Mouse (Mus musculus) forebrain, postnatal 0 days (tissue): Measurements from ENCODE around the gene Urm1. TPM values are rescaled to one million over a fixed set of nuclear protein-coding genes. Genes with fewer than 3 reads are reported as not detected.

Experiments
- ATAC-seq: fragments of 200-750 bp; cut with Nextera tagmentation; 2 replicates; pipeline ENCODE4 v1.8.0; 2017; ENCODE audit warnings: mild to moderate bottlenecking, moderate library complexity
- DNase-seq: peaks from one replicate; pipeline ENCODE4 v3.0.0-alpha.2; 2015
- H3K27ac ChIP-seq: fragments of 300-500 bp; sonication (generic); 2 replicates; pipeline ENCODE4 v1.5.1; 2014; ENCODE audit warnings: low read depth, mild to moderate bottlenecking, antibody characterized with exemption, low read length, moderate library complexity, mixed read lengths
- H3K27me3 ChIP-seq: fragments of 300-500 bp; sonication (generic); 2 replicates; pipeline ENCODE4 v1.6.1; 2014; ENCODE audit warnings: mild to moderate bottlenecking, low read length, mixed read lengths; ENCODE audit not compliant: insufficient read depth
- H3K36me3 ChIP-seq: fragments of 300-500 bp; sonication (generic); 2 replicates; pipeline ENCODE4 v1.6.1; 2014; ENCODE audit warnings: mild to moderate bottlenecking, moderate library complexity; ENCODE audit not compliant: insufficient read depth
- H3K4me1 ChIP-seq: fragments of 300-500 bp; sonication (generic); 2 replicates; pipeline ENCODE4 v1.6.1; 2014; ENCODE audit warnings: antibody characterized with exemption; ENCODE audit not compliant: insufficient read depth
- H3K4me2 ChIP-seq: fragments of 300-500 bp; sonication (generic); 2 replicates; pipeline ENCODE4 v1.6.1; 2014; ENCODE audit warnings: low read depth, mild to moderate bottlenecking, moderate library complexity
- H3K4me3 ChIP-seq: fragments of 300-500 bp; sonication (generic); 2 replicates; pipeline ENCODE4 v1.5.1; 2014; ENCODE audit warnings: low read depth, low read length, mixed read lengths
- H3K9ac ChIP-seq: fragments of 300-500 bp; sonication (generic); 2 replicates; pipeline ENCODE4 v1.6.1; 2014; ENCODE audit warnings: mild to moderate bottlenecking
- H3K9me3 ChIP-seq: fragments of 300-500 bp; sonication (generic); 2 replicates; pipeline ENCODE4 v1.6.1; 2016; ENCODE audit warnings: low read length
- CTCF ChIP-seq: sonication (generic); IDR thresholded peaks from 2 replicates; pipeline ENCODE4 v1.5.1; 2016; ENCODE audit warnings: antibody characterized with exemption, control low read depth, low read depth
- WGBS: fragments of 180-500 bp; shearing (Covaris S2); extraction: QIAGEN DNeasy Blood & Tissue Kit; methylation state at CpG from one replicate; pipeline ENCODE4 v1.1.7; 2014; 5-methylcytosine and 5-hydroxymethylcytosine counted together
- polyA plus RNA-seq: library from polyadenylated mRNA; unstranded; fragments of >200 nt; fragmentation: Nextera tagmentation; extraction: Ambion mirVana; gene quantifications from 2 replicates; pipeline ENCODE4 v1.2.1, GENCODE M21; 2015
- total RNA-seq: library from RNA; depleted of rRNA; stranded (reverse); fragments of >200 nt; gene quantifications from 2 replicates; pipeline ENCODE4 v1.2.3, GENCODE M21; 2014

The Urm1 gene
- total and polyA plus RNA-seq, 2 experiments from 2014 or later, result 27.3 to 91.9 TPM

DNA sequence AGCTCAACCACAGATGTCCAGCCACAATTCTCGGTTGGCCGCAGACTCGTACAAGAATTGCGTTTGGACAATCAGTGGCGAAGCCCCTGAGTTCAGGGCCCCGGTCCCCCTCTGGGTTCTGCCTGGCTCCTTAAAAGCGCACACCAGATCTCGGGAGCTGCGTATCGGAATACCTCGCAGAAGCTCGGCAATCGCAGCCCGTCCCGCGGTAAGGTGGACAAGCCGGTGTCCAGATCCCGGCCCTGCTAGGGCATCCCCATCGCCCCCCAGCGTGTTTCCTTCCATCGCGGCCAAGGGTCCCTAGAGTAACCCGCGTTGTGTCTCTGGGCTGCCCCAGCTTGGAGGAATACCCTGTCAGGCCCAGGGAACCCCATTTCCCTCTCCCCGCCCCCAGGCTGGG is 25.8 kb downstream of the Urm1 start:
- ATAC-seq (peak; percentile 20; the same call in 1 of the 2 replicates), DNase-seq (peak; percentile 41)
- peaks cover 30% of the 10 kb centered on the region for H3K27me3 ChIP-seq
- peak overlapping the region; percentile 28 for H3K4me3 ChIP-seq
- H3K36me3 ChIP-seq, result peaks cover 28% of the 10 kb centered on the region
- 14% methylated on average over 22 of the region's 25 CpGs for WGBS
- no peaks in the 10 kb centered on the region for H3K4me1 ChIP-seq
- H3K9me3 ChIP-seq, result no peaks in the 10 kb centered on the region
- peak overlapping the region; percentile 49 for H3K4me2 ChIP-seq
- H3K27ac ChIP-seq, result no peak overlapping the region
- no peak overlapping the region for H3K9ac ChIP-seq
- TF ChIP-seq CTCF, result no peak

GRCm38 (mm10) chr2:29846061-29846853 is 26.4 kb downstream of the Urm1 start:
- Histone ChIP-seq H3K27ac (no peak overlapping the region), H3K4me3 (peak overlapping the region; percentile 28), H3K9ac (no peak overlapping the region), H3K9me3 (no peaks in the 10 kb centered on the region), H3K4me1 (no peaks in the 10 kb centered on the region), H3K27me3 (peaks cover 30% of the 10 kb centered on the region), H3K4me2 (peak overlapping the region; percentile 49), H3K36me3 (peaks cover 28% of the 10 kb centered on the region)
- TF ChIP-seq CTCF, result no peak
- DNase-seq (no peak), ATAC-seq (peak; percentile 32)
- WGBS, result 3% methylated on average over 47 of the region's 47 CpGs

DNA sequence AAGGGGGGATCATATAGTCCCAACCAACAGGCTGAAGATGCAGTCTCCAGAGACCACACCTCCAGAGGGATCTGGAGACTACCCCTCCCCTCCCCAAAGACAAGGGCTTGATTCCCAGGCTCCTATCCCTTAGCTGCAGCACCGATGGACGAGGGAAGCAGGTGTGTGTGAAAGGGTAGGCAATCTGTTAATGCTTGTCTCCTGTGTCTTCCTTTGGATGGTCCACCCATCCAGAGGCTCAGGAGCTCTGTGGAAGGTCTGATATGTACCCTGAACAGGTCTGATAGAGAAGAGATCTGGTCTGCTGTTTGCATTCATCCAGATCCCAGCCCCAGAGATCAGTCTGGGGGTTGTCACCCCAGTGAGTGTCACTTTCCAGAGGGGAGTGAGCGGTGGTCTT is 27.0 kb downstream of the Urm1 start:
- Histone ChIP-seq H3K4me3 (no peak overlapping the region), H3K4me1 (no peaks in the 10 kb centered on the region), H3K9me3 (no peaks in the 10 kb centered on the region), H3K9ac (no peak overlapping the region), H3K27ac (no peak overlapping the region), H3K27me3 (peaks cover 30% of the 10 kb centered on the region), H3K4me2 (no peak overlapping the region), H3K36me3 (peaks cover 22% of the 10 kb centered on the region)
- WGBS, result 42% methylated on average over 3 of the region's 3 CpGs
- DNase-seq (no peak), ATAC-seq (no peak)
- TF ChIP-seq CTCF, result no peak

DNA sequence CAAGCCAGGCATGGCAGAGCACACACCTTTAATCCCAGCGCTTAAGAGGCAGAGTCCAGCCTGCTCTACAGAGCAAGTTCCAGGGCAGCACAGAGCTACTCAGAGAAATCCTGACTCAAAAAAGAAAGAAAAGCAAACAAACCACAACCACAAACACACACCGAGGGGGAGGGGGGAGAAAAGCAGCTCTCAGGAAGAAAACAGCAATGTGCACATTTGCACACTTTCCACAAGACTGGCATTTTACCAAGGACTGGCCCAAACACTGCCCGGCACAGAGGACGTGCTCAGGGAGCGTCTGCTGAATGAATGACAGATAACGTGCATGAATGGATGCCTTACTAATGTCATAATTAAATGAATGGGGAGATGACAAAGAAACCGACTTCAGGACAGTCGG is 29.2 kb downstream of the Urm1 start:
- peaks cover 21% of the 10 kb centered on the region for H3K27me3 ChIP-seq
- ATAC-seq (no peak), DNase-seq (no peak)
- TF ChIP-seq CTCF, result no peak
- 47% methylated on average over 8 of the region's 8 CpGs for WGBS
- no peaks in the 10 kb centered on the region for H3K9me3 ChIP-seq
- H3K4me1 ChIP-seq, result no peaks in the 10 kb centered on the region
- no peak overlapping the region for H3K27ac ChIP-seq
- H3K9ac ChIP-seq, result no peak overlapping the region
- no peak overlapping the region for H3K4me3 ChIP-seq
- peaks cover under 1% of the 10 kb centered on the region; the same call in 1 of the 2 replicates for H3K36me3 ChIP-seq
- no peak overlapping the region for H3K4me2 ChIP-seq

DNA sequence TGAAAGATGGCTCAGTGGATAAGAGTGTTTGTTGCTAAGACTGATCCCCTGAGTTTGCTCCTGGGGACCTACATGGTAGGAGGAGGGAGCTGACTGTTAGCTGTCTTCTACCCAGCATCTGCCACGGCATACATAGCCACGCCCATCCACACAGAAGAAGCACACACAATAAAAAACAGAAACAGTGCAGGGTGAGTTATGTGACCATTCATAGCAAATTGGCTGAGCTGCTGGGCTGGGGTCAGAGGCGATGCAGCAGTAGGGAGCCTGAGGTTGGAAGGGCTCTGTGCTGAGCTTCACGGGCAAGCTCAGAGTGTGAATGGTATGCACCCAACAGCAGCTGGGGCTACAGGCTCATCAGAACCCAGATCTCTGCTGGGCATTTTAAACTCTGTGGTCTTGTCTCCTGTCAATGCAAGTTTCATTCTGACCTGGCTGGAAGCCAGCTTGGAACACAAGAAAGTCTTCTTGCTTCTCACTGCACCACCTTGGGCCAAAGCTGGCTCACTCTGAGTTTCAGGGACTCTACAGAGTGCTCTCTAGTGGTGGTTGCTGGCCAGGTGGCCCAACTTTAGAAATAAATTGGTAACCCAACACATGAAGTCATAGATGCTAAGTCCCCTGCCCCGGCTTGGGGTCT is 30.1 kb downstream of the Urm1 start:
- ATAC-seq, result no peak
- Histone ChIP-seq H3K36me3 (no peaks in the 10 kb centered on the region), H3K27me3 (peaks cover 12% of the 10 kb centered on the region), H3K4me2 (no peak overlapping the region), H3K9me3 (no peaks in the 10 kb centered on the region), H3K9ac (no peak overlapping the region), H3K27ac (no peak overlapping the region), H3K4me1 (no peaks in the 10 kb centered on the region), H3K4me3 (no peak overlapping the region)
- no peak for DNase-seq
- 50% methylated on average over 5 of the region's 5 CpGs for WGBS
- TF ChIP-seq CTCF, result no peak

DNA sequence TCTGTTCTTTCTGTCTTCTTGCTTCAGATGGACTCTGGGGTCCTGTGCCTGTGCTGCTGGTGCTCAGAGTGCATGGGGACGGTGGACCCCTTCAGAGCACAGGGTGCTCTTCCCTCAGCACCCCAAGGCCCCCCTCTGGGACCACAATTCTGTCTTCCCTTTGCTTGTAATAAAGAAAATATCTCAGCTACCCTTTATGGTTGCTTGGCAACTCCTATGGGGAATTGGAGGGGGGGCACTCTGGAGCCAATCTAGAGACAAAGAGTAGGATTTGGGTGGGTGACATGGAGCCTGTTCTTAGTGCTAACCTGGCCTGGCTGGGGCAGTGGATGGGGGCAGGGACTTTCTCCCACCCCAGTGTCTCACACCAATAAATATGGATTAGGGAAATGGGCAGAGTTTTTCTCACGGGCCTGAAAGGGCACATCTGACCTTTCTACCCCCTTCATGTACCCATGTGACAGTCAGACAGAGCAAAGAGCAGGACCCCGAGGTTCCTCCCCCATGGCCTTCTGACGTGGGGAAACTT is 33.1 kb downstream of the Urm1 start:
- Histone ChIP-seq H3K4me2 (no peak overlapping the region), H3K27ac (no peak overlapping the region), H3K4me3 (no peak overlapping the region), H3K9me3 (no peaks in the 10 kb centered on the region), H3K27me3 (no peaks in the 10 kb centered on the region; the same call in 1 of the 2 replicates), H3K9ac (no peak overlapping the region), H3K4me1 (no peaks in the 10 kb centered on the region), H3K36me3 (no peaks in the 10 kb centered on the region)
- ATAC-seq, result no peak
- no peak for TF ChIP-seq CTCF
- WGBS, result 16% methylated on average over 4 of the region's 4 CpGs
- no peak for DNase-seq

DNA sequence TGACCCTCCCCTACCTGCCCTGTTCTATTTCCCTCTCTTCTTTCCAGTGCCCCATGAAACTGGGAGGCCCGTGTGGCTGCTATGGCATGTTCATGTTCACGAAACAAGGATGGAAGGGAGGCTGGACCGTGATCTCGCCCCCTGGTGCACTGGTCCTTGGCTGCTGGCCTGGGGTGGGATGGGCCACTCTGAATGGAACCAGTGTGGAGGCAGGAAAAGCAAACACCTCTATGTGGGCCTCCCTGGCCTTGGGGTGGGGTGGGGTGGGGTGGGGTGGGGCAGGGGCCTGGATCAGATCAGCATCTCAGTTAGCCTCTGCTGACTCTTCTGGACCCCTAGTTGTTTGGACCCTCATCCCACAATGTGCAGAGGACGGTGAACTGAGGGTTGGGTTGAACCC is 33.9 kb downstream of the Urm1 start:
- Histone ChIP-seq H3K4me3 (no peak overlapping the region), H3K9me3 (no peaks in the 10 kb centered on the region), H3K27me3 (no peaks in the 10 kb centered on the region; the same call in 1 of the 2 replicates), H3K9ac (no peak overlapping the region), H3K4me1 (no peaks in the 10 kb centered on the region), H3K27ac (no peak overlapping the region), H3K4me2 (no peak overlapping the region), H3K36me3 (no peaks in the 10 kb centered on the region)
- TF ChIP-seq CTCF, result no peak
- no peak for DNase-seq
- no peak for ATAC-seq
- 63% methylated on average over 5 of the region's 5 CpGs for WGBS
